Mouse (Mus musculus) telencephalon, adult 2 months (tissue): Measurements from ENCODE around the gene Casc4.
"Not testable (repeated sequence)": the region's sequence is repeated elsewhere in the genome, so short reads cannot be mapped to it uniquely, and the experiment has no call there.

Experiments used
- DNase-seq: peaks from one replicate; pipeline ENCODE4 v3.0.0-alpha.2; 2011; ENCODE audit warnings: low read depth, low spot score

Casc4 gene

DNA sequence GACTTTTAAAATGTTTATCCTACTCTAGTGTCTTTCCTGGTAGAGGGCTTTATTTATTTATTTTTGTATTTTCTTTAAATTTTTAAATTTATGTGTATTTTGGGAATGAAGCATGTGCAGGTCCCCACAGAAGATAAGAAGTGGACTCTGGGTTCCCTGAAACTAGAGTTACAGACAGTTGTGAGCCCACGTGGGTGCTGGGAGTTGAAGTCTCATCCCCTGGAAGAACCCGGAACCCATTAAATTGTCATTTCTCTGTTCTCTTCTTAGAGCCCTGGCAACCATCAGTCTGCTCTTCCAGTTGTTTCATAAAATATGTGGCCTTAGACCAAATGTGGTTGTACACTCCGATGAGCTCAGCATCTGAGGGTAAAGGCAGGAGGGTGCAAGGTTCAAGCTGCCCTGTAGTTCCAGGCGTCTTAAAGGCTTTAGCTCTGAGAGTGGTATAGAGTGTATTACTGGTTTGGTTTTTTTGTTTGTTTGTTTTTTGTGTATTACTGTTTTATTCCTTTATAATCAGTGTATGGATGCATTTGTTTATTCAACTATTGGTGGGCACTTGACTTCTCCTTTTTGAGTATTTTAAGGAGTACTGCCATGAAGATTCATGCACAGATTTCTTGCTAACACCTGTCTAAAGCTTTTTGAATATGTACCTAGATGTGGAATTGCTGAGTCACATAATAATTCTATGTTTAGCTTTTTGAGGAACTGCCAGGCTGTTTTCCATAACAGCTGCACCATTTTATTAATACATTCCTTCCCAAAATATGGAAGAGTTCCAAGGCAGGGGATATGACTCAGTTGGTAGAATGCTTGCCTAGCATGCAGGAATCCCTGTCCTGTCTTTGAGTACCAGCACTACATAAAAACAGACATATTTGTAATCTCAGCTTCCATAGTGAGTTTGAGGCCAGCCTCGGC is 49.5 kb downstream of the Casc4 start:
- DNase-seq, result peak; percentile 54

DNA sequence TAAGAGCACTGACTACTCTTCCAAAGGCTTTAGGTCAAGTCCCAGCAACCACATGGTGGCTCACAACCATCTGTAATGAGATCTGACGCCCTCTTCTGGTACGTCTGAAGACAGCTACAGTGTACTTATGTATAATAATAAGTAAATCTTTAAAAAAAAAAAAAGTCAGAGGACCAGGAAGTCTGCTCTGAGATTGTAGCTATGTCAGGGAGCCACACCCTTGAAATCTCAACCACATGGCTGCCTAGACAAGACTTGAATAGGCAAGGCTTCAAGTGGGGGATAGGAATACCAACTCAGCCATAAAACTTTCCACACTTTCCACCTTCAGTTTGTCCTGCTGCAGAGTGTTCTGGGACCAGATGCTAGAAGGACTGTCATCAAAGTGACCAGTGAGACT is 70.9 kb downstream of the Casc4 start:
- not testable (repeated sequence) for DNase-seq

DNA sequence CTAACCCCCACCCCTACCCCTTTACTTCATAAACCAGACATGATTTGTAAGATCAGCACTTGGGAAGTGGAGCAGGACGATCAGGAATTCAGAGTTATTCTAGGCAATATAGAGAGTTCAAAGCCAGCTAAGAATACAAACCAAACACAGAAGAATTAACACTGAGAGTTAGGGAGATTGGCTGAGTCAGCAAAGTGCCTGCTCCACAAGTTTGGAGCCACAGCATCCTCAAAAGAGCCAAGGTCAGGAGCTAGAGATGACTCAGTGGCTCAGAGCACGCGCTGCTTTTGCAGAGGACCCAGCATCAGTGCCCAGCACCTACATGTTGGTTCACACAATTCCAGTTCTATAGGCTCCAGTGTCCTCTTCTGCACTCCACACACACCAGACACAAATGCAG is 76.6 kb downstream of the Casc4 start:
- no peak for DNase-seq

DNA sequence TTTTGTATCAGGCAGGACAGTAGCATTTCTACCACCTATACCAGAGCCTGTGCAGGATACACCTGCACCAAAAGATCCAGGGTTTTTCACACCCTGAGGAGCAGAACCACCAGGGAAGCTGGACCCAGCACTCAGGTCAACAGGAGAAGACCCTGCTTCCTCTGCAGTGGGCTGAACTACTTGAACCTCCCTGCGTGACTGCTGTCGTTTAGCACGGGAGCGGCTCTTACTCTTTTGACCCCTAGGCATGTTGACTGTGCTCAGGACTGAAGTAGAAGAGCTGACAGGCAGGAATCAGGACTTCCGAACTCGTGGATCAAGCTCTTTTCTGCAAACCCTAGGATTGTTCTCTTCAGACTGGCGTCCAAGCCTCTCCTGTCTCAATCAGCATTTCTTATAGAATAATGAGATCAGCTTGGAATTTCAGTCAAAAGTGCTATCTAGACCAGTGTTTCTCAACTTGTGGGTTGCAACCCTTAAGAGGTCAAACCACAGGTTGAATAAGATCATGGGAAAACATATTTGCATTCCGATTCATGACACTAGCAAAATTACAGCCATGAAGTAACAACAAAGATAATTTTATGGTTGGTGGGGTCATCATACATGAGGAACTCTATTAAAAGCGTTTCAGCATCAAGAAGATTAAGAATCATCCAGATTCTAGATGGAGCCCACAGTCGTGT is 88.3 kb downstream of the Casc4 start:
- DNase-seq, result no peak

DNA sequence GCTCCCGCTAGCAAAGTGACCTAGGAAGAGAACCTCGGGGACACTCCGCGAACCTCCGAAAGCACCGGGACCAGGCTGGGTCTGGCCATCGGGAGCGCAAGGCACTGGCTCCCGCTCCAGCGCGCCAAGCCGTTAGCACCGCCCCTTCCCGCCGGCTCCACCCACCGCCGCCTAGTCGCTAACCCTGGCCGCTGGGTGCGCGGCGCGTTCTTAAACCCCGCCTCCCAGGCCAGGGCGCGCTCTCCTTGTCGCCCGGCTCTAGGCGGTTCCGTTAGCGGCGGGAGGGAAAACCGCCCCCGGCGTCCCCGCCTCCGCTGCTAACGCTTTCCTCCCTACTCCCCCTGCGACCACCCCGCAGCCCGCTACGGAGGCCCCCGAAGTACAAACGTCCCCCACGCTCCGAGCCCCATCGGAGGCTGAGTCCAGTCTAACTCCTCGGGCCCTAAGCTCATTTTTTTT is 89.0 kb downstream of the Casc4 start, which contains the start of the genes Ctdspl2 and Mageb3:
Gene Ctdspl2, plus strand, starts transcription at position 237 of the 459 bp plus-strand sequence.
Gene Mageb3, minus strand, starts transcription at position 328 of the 459 bp plus-strand sequence.
- peak; percentile 92 for DNase-seq

DNA sequence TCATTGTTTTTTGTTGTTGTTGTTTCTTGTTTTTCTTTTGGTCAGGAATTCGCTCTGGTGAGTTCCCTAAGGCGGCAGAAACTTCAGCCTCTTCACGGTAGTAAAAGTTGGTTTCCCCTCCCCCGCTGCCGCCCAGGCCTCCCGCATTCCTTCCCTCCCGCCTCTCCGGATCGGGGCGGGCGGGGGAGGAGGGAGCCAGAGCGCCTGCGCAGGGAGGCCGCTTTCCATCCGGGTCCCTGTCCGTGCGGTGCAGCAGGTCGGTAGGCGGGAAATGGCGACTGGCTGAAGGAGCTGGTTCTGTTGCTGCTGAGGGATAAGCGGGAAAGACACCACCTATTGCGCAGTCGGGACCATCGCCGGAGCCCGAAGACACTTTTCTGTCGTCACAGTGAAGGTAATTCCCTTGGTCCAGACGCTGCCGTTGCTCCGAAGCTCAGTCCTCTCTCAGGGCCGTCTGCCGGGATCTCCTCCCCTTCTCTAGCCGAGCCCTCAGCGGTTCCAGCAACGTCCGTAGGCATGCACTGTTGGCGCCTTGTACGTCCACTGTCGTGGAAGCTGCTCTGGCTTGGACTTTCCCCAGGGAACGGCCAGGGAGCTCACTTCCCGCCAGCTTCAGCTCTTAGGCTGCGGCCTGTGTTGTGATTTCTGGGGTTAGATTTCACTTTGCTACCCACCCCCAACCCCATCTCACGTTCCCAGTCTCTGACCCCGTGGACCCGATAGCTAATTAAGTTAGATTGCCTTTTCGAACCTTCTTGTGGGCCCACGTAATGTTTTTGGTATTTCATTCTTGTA is 89.7 kb downstream of the Casc4 start:
- DNase-seq, result peak; percentile 86

DNA sequence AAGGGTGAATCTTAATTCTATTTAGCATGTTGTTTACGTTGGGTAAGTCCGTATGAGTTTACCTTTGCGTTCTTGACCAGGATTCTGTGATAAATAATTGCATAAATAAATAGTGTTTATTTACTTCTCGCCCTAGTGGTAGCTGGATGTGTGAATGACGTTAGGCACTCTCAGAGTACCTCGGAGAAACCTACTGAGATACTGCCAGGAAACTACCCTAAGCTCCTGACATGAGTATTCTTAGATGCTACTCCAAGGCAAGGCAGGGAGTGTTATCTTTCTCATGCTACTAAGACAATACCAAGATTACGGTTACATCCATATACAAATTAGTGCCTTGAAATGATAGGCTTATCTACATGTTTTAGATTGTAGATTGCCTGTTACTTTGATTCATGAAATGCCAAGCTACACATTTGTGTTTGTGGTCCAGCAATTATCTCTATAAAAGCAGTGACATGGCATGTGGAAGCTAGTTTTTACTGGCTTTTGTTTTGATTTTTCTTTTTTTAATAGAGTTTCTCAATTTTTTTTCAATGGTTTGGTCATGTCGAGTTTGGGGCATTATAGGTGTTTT is 90.5 kb downstream of the Casc4 start:
- no peak for DNase-seq
